Mouse (Mus musculus) kidney, postnatal 4 days (tissue): Measurements from ENCODE around the gene Bmp2k.

ENCODE experiments used
- DNase-seq, 2 experiments: peaks; one replicate each; pipeline ENCODE4 v3.0.0; 2021; ENCODE audit warnings: mixed read lengths in 2 of 2

The Bmp2k gene

GRCm38 (mm10) chr5:96972474-96973130, 24.9 kb upstream of the Bmp2k start:
- no peak for DNase-seq

GRCm38 (mm10) chr5:96973714-96974113, 23.8 kb upstream of the Bmp2k start:
- no peak for DNase-seq

GRCm38 (mm10) chr5:96974661-96975060, 22.8 kb upstream of the Bmp2k start:
- DNase-seq, result no peak

GRCm38 (mm10) chr5:96975112-96975511, 22.4 kb upstream of the Bmp2k start:
- DNase-seq, result no peak

- DNase-seq, result no peak
Measured at GRCm38 (mm10) chr5:96976150-96976549, 21.3 kb upstream of the Bmp2k start.

- DNase-seq, result no peak
Measured at GRCm38 (mm10) chr5:96979296-96980007, 18.0 kb upstream of the Bmp2k start.

GRCm38 (mm10) chr5:96980008-96980634, 17.4 kb upstream of the Bmp2k start:
- peak in 1 of 2 experiments; percentile 46 for DNase-seq

GRCm38 (mm10) chr5:96981987-96982386, 15.5 kb upstream of the Bmp2k start:
- DNase-seq, result no peak

- DNase-seq, result no peak
Measured at GRCm38 (mm10) chr5:96983142-96983541, 14.3 kb upstream of the Bmp2k start.

GRCm38 (mm10) chr5:96986850-96987249, 10.6 kb upstream of the Bmp2k start:
- no peak for DNase-seq

GRCm38 (mm10) chr5:96988880-96989279, 8.6 kb upstream of the Bmp2k start:
- DNase-seq, result no peak

- DNase-seq, result no peak
Measured at GRCm38 (mm10) chr5:96991156-96991555, 6.3 kb upstream of the Bmp2k start.

GRCm38 (mm10) chr5:96992651-96993050, 4.8 kb upstream of the Bmp2k start:
- no peak for DNase-seq

- DNase-seq, result no peak
Measured at GRCm38 (mm10) chr5:96993057-96993456, 4.4 kb upstream of the Bmp2k start.

GRCm38 (mm10) chr5:96995791-96996190, 1.7 kb upstream of the Bmp2k start:
- DNase-seq, result no peak

- DNase-seq, result no peak
Measured at GRCm38 (mm10) chr5:96996401-96997309, 834 bp upstream of the Bmp2k start.

- peak in 1 of 2 experiments; percentile 61 for DNase-seq
Measured at GRCm38 (mm10) chr5:96997802-96998565, 495 bp downstream of the Bmp2k start.

- DNase-seq, result no peak
Measured at GRCm38 (mm10) chr5:96998566-96998907, 1.0 kb downstream of the Bmp2k start.

GRCm38 (mm10) chr5:96999601-97000000, 2.1 kb downstream of the Bmp2k start:
- no peak for DNase-seq

GRCm38 (mm10) chr5:97000524-97000923, 3.0 kb downstream of the Bmp2k start:
- DNase-seq, result no peak

GRCm38 (mm10) chr5:97001153-97001552, 3.7 kb downstream of the Bmp2k start:
- no peak for DNase-seq

- no peak for DNase-seq
Measured at GRCm38 (mm10) chr5:97001571-97001970, 4.1 kb downstream of the Bmp2k start.
